Mouse (Mus musculus): Measurements from ENCODE around the gene Prpf40b. TPM values are rescaled to one million over a fixed set of nuclear protein-coding genes. Genes with fewer than 3 reads are reported as not detected.
A peak's percentile ranks its signal among the peaks of the same experiment; 100 is the strongest.

The Prpf40b gene
- polyA plus RNA-seq, 1 experiment = 17.9 TPM

- H3K27ac ChIP-seq (replicated peaks; ENCODE audit: low read depth, low read length) = peak overlapping the region; percentile 94
- H3K4me3 ChIP-seq (ENCODE audit: insufficient read depth, low read depth, low read length) = no peak overlapping the region
- peaks cover 62% of the 10 kb centered on the region for H3K4me1 ChIP-seq (ENCODE audit: control insufficient read depth, insufficient read depth, insufficient read length, low read length)
These were observed 38.2 kb downstream of the Prpf40b start for GRCm38 (mm10) chr15:99332921-99333675.

GRCm38 (mm10) chr15:99333676-99334065 is 38.8 kb downstream of the Prpf40b start:
- no peak overlapping the region for H3K4me3 ChIP-seq (ENCODE audit: insufficient read depth, low read depth, low read length)
- peak overlapping the region; percentile 94 for H3K27ac ChIP-seq (replicated peaks; ENCODE audit: low read depth, low read length)
- peaks cover 62% of the 10 kb centered on the region for H3K4me1 ChIP-seq (ENCODE audit: control insufficient read depth, insufficient read depth, insufficient read length, low read length)

GRCm38 (mm10) chr15:99334500-99334899 is 39.6 kb downstream of the Prpf40b start:
- peak overlapping the region; percentile 94 for H3K27ac ChIP-seq (replicated peaks; ENCODE audit: low read depth, low read length)
- H3K4me1 ChIP-seq (ENCODE audit: control insufficient read depth, insufficient read depth, insufficient read length, low read length) = peaks cover 66% of the 10 kb centered on the region
- H3K4me3 ChIP-seq (ENCODE audit: insufficient read depth, low read depth, low read length) = no peak overlapping the region

- H3K4me1 ChIP-seq (ENCODE audit: control insufficient read depth, insufficient read depth, insufficient read length, low read length) = peaks cover 62% of the 10 kb centered on the region
- H3K27ac ChIP-seq (replicated peaks; ENCODE audit: low read depth, low read length) = peak overlapping the region; percentile 41
- no peak overlapping the region for H3K4me3 ChIP-seq (ENCODE audit: insufficient read depth, low read depth, low read length)
These were observed 41.0 kb downstream of the Prpf40b start for GRCm38 (mm10) chr15:99335801-99336320.

- Histone ChIP-seq H3K4me1 (ENCODE audit: control insufficient read depth, insufficient read depth, insufficient read length, low read length) (peaks cover 59% of the 10 kb centered on the region), H3K4me3 (ENCODE audit: insufficient read depth, low read depth, low read length) (no peak overlapping the region), H3K27ac (replicated peaks; ENCODE audit: low read depth, low read length) (no peak overlapping the region)
These were observed 44.0 kb downstream of the Prpf40b start for GRCm38 (mm10) chr15:99338916-99339315.

GRCm38 (mm10) chr15:99339669-99340068 is 44.8 kb downstream of the Prpf40b start:
- H3K4me1 ChIP-seq (ENCODE audit: control insufficient read depth, insufficient read depth, insufficient read length, low read length) = peaks cover 57% of the 10 kb centered on the region
- 0 out of 2 replicates have a peak overlapping the region, but pooled peaks have one; percentile 20 for H3K27ac ChIP-seq (replicated peaks; ENCODE audit: low read depth, low read length)
- H3K4me3 ChIP-seq (ENCODE audit: insufficient read depth, low read depth, low read length) = no peak overlapping the region

- H3K27ac ChIP-seq (replicated peaks; ENCODE audit: low read depth, low read length) = 0 out of 2 replicates have a peak overlapping the region, but pooled peaks have one; percentile 3
- H3K4me3 ChIP-seq (ENCODE audit: insufficient read depth, low read depth, low read length) = no peak overlapping the region
- H3K4me1 ChIP-seq (ENCODE audit: control insufficient read depth, insufficient read depth, insufficient read length, low read length) = peaks cover 59% of the 10 kb centered on the region
These were observed 46.2 kb downstream of the Prpf40b start for GRCm38 (mm10) chr15:99341102-99341501.

- Histone ChIP-seq H3K4me3 (ENCODE audit: insufficient read depth, low read depth, low read length) (no peak overlapping the region), H3K4me1 (ENCODE audit: control insufficient read depth, insufficient read depth, insufficient read length, low read length) (peaks cover 59% of the 10 kb centered on the region), H3K27ac (replicated peaks; ENCODE audit: low read depth, low read length) (no peak overlapping the region)
These were observed 47.5 kb downstream of the Prpf40b start for GRCm38 (mm10) chr15:99342194-99342981.

GRCm38 (mm10) chr15:99343414-99344147 is 48.7 kb downstream of the Prpf40b start:
- H3K4me1 ChIP-seq (ENCODE audit: control insufficient read depth, insufficient read depth, insufficient read length, low read length) = peaks cover 61% of the 10 kb centered on the region
- peak overlapping the region; percentile 46 for H3K27ac ChIP-seq (replicated peaks; ENCODE audit: low read depth, low read length)
- H3K4me3 ChIP-seq (ENCODE audit: insufficient read depth, low read depth, low read length) = no peak overlapping the region

GRCm38 (mm10) chr15:99344148-99344870 is 49.4 kb downstream of the Prpf40b start:
- Histone ChIP-seq H3K4me1 (ENCODE audit: control insufficient read depth, insufficient read depth, insufficient read length, low read length) (peaks cover 59% of the 10 kb centered on the region), H3K4me3 (ENCODE audit: insufficient read depth, low read depth, low read length) (no peak overlapping the region), H3K27ac (replicated peaks; ENCODE audit: low read depth, low read length) (peak overlapping the region; percentile 46)

- peak overlapping the region; percentile 6; the same call in 1 of the 2 replicates for H3K27ac ChIP-seq (replicated peaks; ENCODE audit: low read depth, low read length)
- peaks cover 54% of the 10 kb centered on the region for H3K4me1 ChIP-seq (ENCODE audit: control insufficient read depth, insufficient read depth, insufficient read length, low read length)
- no peak overlapping the region for H3K4me3 ChIP-seq (ENCODE audit: insufficient read depth, low read depth, low read length)
These were observed 50.1 kb downstream of the Prpf40b start for GRCm38 (mm10) chr15:99344961-99345360.

- no peak overlapping the region for H3K4me3 ChIP-seq (ENCODE audit: insufficient read depth, low read depth, low read length)
- H3K27ac ChIP-seq (replicated peaks; ENCODE audit: low read depth, low read length) = no peak overlapping the region
- peaks cover 26% of the 10 kb centered on the region; the same call in 1 of the 2 replicates for H3K4me1 ChIP-seq (ENCODE audit: control insufficient read depth, insufficient read depth, insufficient read length, low read length)
These were observed 56.7 kb downstream of the Prpf40b start for GRCm38 (mm10) chr15:99351610-99352009.

GRCm38 (mm10) chr15:99352306-99352705 is 57.4 kb downstream of the Prpf40b start:
- no peak overlapping the region for H3K4me3 ChIP-seq (ENCODE audit: insufficient read depth, low read depth, low read length)
- peaks cover 21% of the 10 kb centered on the region; the same call in 1 of the 2 replicates for H3K4me1 ChIP-seq (ENCODE audit: control insufficient read depth, insufficient read depth, insufficient read length, low read length)
- no peak overlapping the region for H3K27ac ChIP-seq (replicated peaks; ENCODE audit: low read depth, low read length)

- H3K4me3 ChIP-seq (ENCODE audit: insufficient read depth, low read depth, low read length) = no peak overlapping the region
- peaks cover 22% of the 10 kb centered on the region; the same call in 1 of the 2 replicates for H3K4me1 ChIP-seq (ENCODE audit: control insufficient read depth, insufficient read depth, insufficient read length, low read length)
- H3K27ac ChIP-seq (replicated peaks; ENCODE audit: low read depth, low read length) = no peak overlapping the region
These were observed 60.8 kb downstream of the Prpf40b start for GRCm38 (mm10) chr15:99355660-99356059.
